Mouse (Mus musculus) small intestine, adult 2 months (tissue): Measurements from ENCODE around the gene Neo1. TPM values are rescaled to one million over a fixed set of nuclear protein-coding genes. Genes with fewer than 3 reads are reported as not detected.

Source experiments
- H3K27ac ChIP-seq: fragments of 200-500 bp; 2 replicates; pipeline ENCODE4 v1.5.1; 2012; ENCODE audit warnings: low read depth, low read length, control low read depth, inconsistent platforms; ENCODE audit not compliant: insufficient read depth
- H3K27me3 ChIP-seq: fragments of 200-500 bp; 2 replicates; pipeline ENCODE4 v1.6.1; 2012; ENCODE audit warnings: mild to moderate bottlenecking, moderate library complexity, low read length, inconsistent platforms; ENCODE audit not compliant: control insufficient read depth, insufficient read depth
- H3K36me3 ChIP-seq: fragments of 200-500 bp; 2 replicates; pipeline ENCODE4 v1.6.1; 2012; ENCODE audit warnings: mild to moderate bottlenecking, low read length, control low read depth, inconsistent platforms; ENCODE audit not compliant: control insufficient read depth, insufficient read depth
- H3K4me1 ChIP-seq: fragments of 200-500 bp; 2 replicates; pipeline ENCODE4 v1.6.1; 2012; ENCODE audit warnings: low read length, inconsistent platforms, mixed read lengths; ENCODE audit not compliant: control insufficient read depth, insufficient read depth, insufficient read length
- H3K4me3 ChIP-seq: fragments of 200-500 bp; 2 replicates; pipeline ENCODE4 v1.5.1; 2012; ENCODE audit warnings: low read depth, mild to moderate bottlenecking, control low read depth, inconsistent platforms, low read length, moderate library complexity
- CTCF ChIP-seq: fragments of 200-500 bp; IDR thresholded peaks from 2 replicates; pipeline ENCODE4 v1.5.1; 2012; ENCODE audit warnings: low read depth, mild to moderate bottlenecking, control low read depth, inconsistent platforms, low read length, moderate library complexity, mixed read lengths; ENCODE audit not compliant: insufficient replicate concordance, insufficient read length; ENCODE audit errors: extremely low read depth
- POLR2A ChIP-seq: fragments of 200-500 bp; IDR thresholded peaks from 2 replicates; pipeline ENCODE4 v1.6.1; 2012; ENCODE audit warnings: low read depth, mild to moderate bottlenecking, control low read depth, inconsistent platforms, low read length, moderate library complexity
- WGBS: fragments of 180-500 bp; shearing (Covaris S2); methylation state at CpG from one replicate; pipeline ENCODE4 v1.1.7; 2018; 5-methylcytosine and 5-hydroxymethylcytosine counted together
- polyA plus RNA-seq: library from polyadenylated mRNA; depleted of rRNA; stranded (reverse); fragments of >200 nt; gene quantifications from 2 replicates; pipeline ENCODE4 v1.2.3, GENCODE M21; 2012; rRNA removed

Gene Neo1
- polyA plus RNA-seq = 8.3 and 17.7 TPM in 2 replicates

- H3K27ac ChIP-seq = peak within 1 kb of the TSS; percentile 84
- no peaks in the 10 kb centered on the region for H3K27me3 ChIP-seq
- under 1% methylated on average over 85 of the region's 86 CpGs for WGBS
- peaks cover 2% of the 10 kb centered on the region; the same call in 1 of the 2 replicates for H3K4me1 ChIP-seq
- TF ChIP-seq CTCF (no peak), POLR2A (no peak; the same call in 1 of the 2 replicates)
- peak within 1 kb of the TSS; percentile 83 for H3K4me3 ChIP-seq
- H3K36me3 ChIP-seq = no peaks in the 10 kb centered on the region
These were observed at the start of gene Neo1 for GRCm38 (mm10) chr9:59036159-59036731. Neo1 (minus strand) TSS chr9:59036441.

- 87% methylated on average over 4 of the region's 4 CpGs for WGBS
- Histone ChIP-seq H3K4me1 (peaks cover 3% of the 10 kb centered on the region; the same call in 1 of the 2 replicates), H3K27me3 (no peaks in the 10 kb centered on the region), H3K27ac (no peak overlapping the region), H3K4me3 (no peak overlapping the region), H3K36me3 (no peaks in the 10 kb centered on the region)
- TF ChIP-seq CTCF (no peak), POLR2A (no peak)
These were observed 39.4 kb upstream of the Neo1 start for GRCm38 (mm10) chr9:59075632-59076031.

- 87% methylated on average over 4 of the region's 4 CpGs for WGBS
- no peak for TF ChIP-seq CTCF
- TF ChIP-seq POLR2A = no peak
These were observed 37.6 kb upstream of the Neo1 start for GRCm38 (mm10) chr9:59073887-59074286.

GRCm38 (mm10) chr9:59072076-59072777 lies 36.0 kb upstream of the Neo1 start:
- no peaks in the 10 kb centered on the region for H3K4me1 ChIP-seq
- TF ChIP-seq POLR2A = no peak
- no peak for TF ChIP-seq CTCF
- 63% methylated on average over 14 of the region's 14 CpGs for WGBS
- no peaks in the 10 kb centered on the region for H3K36me3 ChIP-seq
- H3K27ac ChIP-seq = no peak overlapping the region
- H3K27me3 ChIP-seq = no peaks in the 10 kb centered on the region
- no peak overlapping the region for H3K4me3 ChIP-seq

More at GRCm38 (mm10) chr9:59073887-59074286, 37.6 kb upstream of the Neo1 start:
- peaks cover 3% of the 10 kb centered on the region; the same call in 1 of the 2 replicates for H3K4me1 ChIP-seq
- no peak overlapping the region for H3K27ac ChIP-seq
- no peaks in the 10 kb centered on the region for H3K27me3 ChIP-seq
- no peak overlapping the region for H3K4me3 ChIP-seq
- no peaks in the 10 kb centered on the region for H3K36me3 ChIP-seq

- TF ChIP-seq POLR2A = no peak
- TF ChIP-seq CTCF = no peak
- H3K36me3 ChIP-seq = no peaks in the 10 kb centered on the region
- no peaks in the 10 kb centered on the region for H3K27me3 ChIP-seq
- 64% methylated on average over 7 of the region's 7 CpGs for WGBS
- H3K4me3 ChIP-seq = no peak overlapping the region
- H3K4me1 ChIP-seq = no peaks in the 10 kb centered on the region
- H3K27ac ChIP-seq = peak overlapping the region; percentile 14; the same call in 1 of the 2 replicates
These were observed 35.2 kb upstream of the Neo1 start for GRCm38 (mm10) chr9:59071220-59071977.

- Histone ChIP-seq H3K4me1 (no peaks in the 10 kb centered on the region), H3K27me3 (no peaks in the 10 kb centered on the region), H3K27ac (no peak overlapping the region), H3K4me3 (no peak overlapping the region), H3K36me3 (no peaks in the 10 kb centered on the region)
- 81% methylated on average over 4 of the region's 4 CpGs for WGBS
- TF ChIP-seq CTCF (no peak), POLR2A (no peak)
These were observed 34.0 kb upstream of the Neo1 start for GRCm38 (mm10) chr9:59070216-59070615.
